Mouse (Mus musculus) limb, embryonic 13.5 days (tissue): ENCODE results near the gene Ensa. TPM values are rescaled to one million over a fixed set of nuclear protein-coding genes. Genes with fewer than 3 reads are reported as not detected.
"Not testable (repeated sequence)": the region's sequence is repeated elsewhere in the genome, so short reads cannot be mapped to it uniquely, and the experiment has no call there.

Source experiments
- ATAC-seq: fragments of 200-750 bp; cut with Nextera tagmentation; 2 replicates; pipeline ENCODE4 v1.8.0; 2017; ENCODE audit warnings: low read depth, moderate number of reproducible peaks, moderate TSS enrichment; ENCODE audit not compliant: low FRiP score
- H3K27ac ChIP-seq: fragments of 300-500 bp; sonication (generic); 2 replicates; pipeline ENCODE4 v1.5.1; 2015; ENCODE audit warnings: inconsistent platforms, mild to moderate bottlenecking, moderate library complexity
- H3K27me3 ChIP-seq: fragments of 300-500 bp; sonication (generic); 2 replicates; pipeline ENCODE4 v1.6.1; 2015; ENCODE audit warnings: mild to moderate bottlenecking, inconsistent platforms
- H3K36me3 ChIP-seq: fragments of 300-500 bp; sonication (generic); 2 replicates; pipeline ENCODE4 v1.6.1; 2015; ENCODE audit warnings: inconsistent platforms, mild to moderate bottlenecking, moderate library complexity
- H3K4me1 ChIP-seq: fragments of 300-500 bp; sonication (generic); 2 replicates; pipeline ENCODE4 v1.6.1; 2015; ENCODE audit warnings: inconsistent platforms
- H3K4me2 ChIP-seq: fragments of 300-500 bp; sonication (generic); replicated peaks from 2 replicates; pipeline ENCODE4 v1.6.1; 2015; ENCODE audit warnings: inconsistent platforms, mild to moderate bottlenecking, moderate library complexity
- H3K4me3 ChIP-seq: fragments of 300-500 bp; sonication (generic); 2 replicates; pipeline ENCODE4 v1.5.1; 2015; ENCODE audit warnings: moderate library complexity, mild to moderate bottlenecking, inconsistent platforms
- H3K9ac ChIP-seq: fragments of 300-500 bp; sonication (generic); 2 replicates; pipeline ENCODE4 v1.6.1; 2015; ENCODE audit warnings: mild to moderate bottlenecking, inconsistent platforms
- H3K9me3 ChIP-seq: fragments of 300-500 bp; sonication (generic); 2 replicates; pipeline ENCODE4 v1.6.1; 2016; ENCODE audit warnings: inconsistent platforms
- WGBS: fragments of 180-500 bp; shearing (Covaris S2); methylation state at CpG from one replicate; pipeline ENCODE4 v1.1.7; 2015; 5-methylcytosine and 5-hydroxymethylcytosine counted together
- polyA plus RNA-seq: library from polyadenylated mRNA; unstranded; fragments of >200 nt; fragmentation: Nextera tagmentation; extraction: Ambion mirVana; gene quantifications from 2 replicates; pipeline ENCODE4 v1.2.1, GENCODE M21; 2015

Gene Ensa
- polyA plus RNA-seq, 1 experiment from 2014 or later, result 86.8 TPM

GRCm38 (mm10) chr3:95668026-95668425, 43.2 kb downstream of the Ensa start:
- no peaks in the 10 kb centered on the region for H3K27me3 ChIP-seq
- peak overlapping the region; percentile 66 for H3K27ac ChIP-seq
- peaks cover 56% of the 10 kb centered on the region for H3K36me3 ChIP-seq
- WGBS, result 43% methylated on average over 7 of the region's 7 CpGs
- H3K4me3 ChIP-seq, result no peak overlapping the region
- 0 out of 2 replicates have a peak, but pooled peaks have one; percentile 22 for ATAC-seq
- peaks cover 63% of the 10 kb centered on the region for H3K4me1 ChIP-seq
- H3K4me2 ChIP-seq, result peak overlapping the region; percentile 17
- H3K9me3 ChIP-seq, result no peaks in the 10 kb centered on the region
- no peak overlapping the region for H3K9ac ChIP-seq

- ATAC-seq, result no peak
- 83% methylated on average over 7 of the region's 7 CpGs for WGBS
Measured at GRCm38 (mm10) chr3:95668589-95669308, 44.0 kb downstream of the Ensa start.

DNA sequence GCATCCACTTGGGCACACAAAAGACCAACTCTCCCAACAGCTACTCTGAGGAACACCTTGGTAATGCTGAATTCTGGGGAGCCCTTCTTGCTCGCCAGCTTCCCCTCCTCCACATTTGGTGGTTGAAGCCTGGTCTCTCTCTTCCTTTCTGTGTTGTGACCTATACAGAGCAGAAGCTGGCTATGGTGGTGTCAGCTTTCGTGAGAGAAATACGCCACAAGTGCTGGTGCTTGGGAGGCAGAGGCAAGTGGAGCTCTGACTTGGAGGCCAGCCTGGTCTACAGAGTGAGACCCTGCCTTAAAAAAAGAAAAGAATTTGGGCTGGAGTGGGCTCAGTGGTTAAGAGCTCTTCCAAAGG, 44.5 kb downstream of the Ensa start:
- no peak overlapping the region for H3K4me3 ChIP-seq
- H3K9ac ChIP-seq, result no peak overlapping the region
- 83% methylated on average over 3 of the region's 3 CpGs for WGBS
- H3K4me2 ChIP-seq, result no peak overlapping the region
- H3K27me3 ChIP-seq, result no peaks in the 10 kb centered on the region
- no peak overlapping the region for H3K27ac ChIP-seq
- no peak for ATAC-seq
- H3K4me1 ChIP-seq, result peaks cover 64% of the 10 kb centered on the region
- peaks cover 43% of the 10 kb centered on the region for H3K36me3 ChIP-seq
- no peaks in the 10 kb centered on the region for H3K9me3 ChIP-seq

More at GRCm38 (mm10) chr3:95668589-95669308, 44.0 kb downstream of the Ensa start:
- no peak overlapping the region for H3K9ac ChIP-seq
- peaks cover 48% of the 10 kb centered on the region for H3K36me3 ChIP-seq
- no peak overlapping the region for H3K4me2 ChIP-seq
- H3K4me3 ChIP-seq, result no peak overlapping the region
- H3K4me1 ChIP-seq, result peaks cover 63% of the 10 kb centered on the region
- H3K27ac ChIP-seq, result peak overlapping the region; percentile 66; the same call in 1 of the 2 replicates
- no peaks in the 10 kb centered on the region for H3K27me3 ChIP-seq
- no peaks in the 10 kb centered on the region for H3K9me3 ChIP-seq

- WGBS, result 95% methylated on average over 3 of the region's 3 CpGs
- H3K4me2 ChIP-seq, H3K27ac ChIP-seq, H3K4me3 ChIP-seq, H3K27me3 ChIP-seq, ATAC-seq, H3K9me3 ChIP-seq, H3K9ac ChIP-seq: not testable (repeated sequence)
- H3K4me1 ChIP-seq, result peaks cover 69% of the 10 kb centered on the region
- H3K36me3 ChIP-seq, result peaks cover 32% of the 10 kb centered on the region
Measured at GRCm38 (mm10) chr3:95670419-95670818, 45.6 kb downstream of the Ensa start.

- Histone ChIP-seq H3K9me3 (no peaks in the 10 kb centered on the region), H3K9ac (no peak overlapping the region), H3K4me3 (no peak overlapping the region), H3K4me1 (peaks cover 71% of the 10 kb centered on the region), H3K27me3 (no peaks in the 10 kb centered on the region), H3K4me2 (no peak overlapping the region), H3K27ac (no peak overlapping the region), H3K36me3 (peaks cover 27% of the 10 kb centered on the region)
- WGBS, result 85% methylated on average over 5 of the region's 5 CpGs
- no peak for ATAC-seq
Measured at GRCm38 (mm10) chr3:95671201-95671600, 46.4 kb downstream of the Ensa start.

GRCm38 (mm10) chr3:95672461-95672860, 47.7 kb downstream of the Ensa start:
- Histone ChIP-seq H3K9ac (0 out of 2 replicates have a peak overlapping the region, but pooled peaks have one; percentile 55), H3K36me3 (peaks cover 35% of the 10 kb centered on the region), H3K27ac (peak overlapping the region; percentile 97), H3K4me1 (peaks cover 64% of the 10 kb centered on the region), H3K27me3 (no peaks in the 10 kb centered on the region), H3K9me3 (no peaks in the 10 kb centered on the region), H3K4me2 (peak overlapping the region; percentile 60), H3K4me3 (no peak overlapping the region)
- no peak for ATAC-seq
- WGBS, result 39% methylated on average over 3 of the region's 3 CpGs

- ATAC-seq, result no peak
- H3K4me2 ChIP-seq, result peak overlapping the region; percentile 60
- 19% methylated on average over 10 of the region's 10 CpGs for WGBS
- peaks cover 58% of the 10 kb centered on the region for H3K4me1 ChIP-seq
- no peaks in the 10 kb centered on the region for H3K9me3 ChIP-seq
- H3K4me3 ChIP-seq, result peak overlapping the region; percentile 23; the same call in 1 of the 2 replicates
- peak overlapping the region; percentile 97 for H3K27ac ChIP-seq
- H3K27me3 ChIP-seq, result no peaks in the 10 kb centered on the region
- H3K36me3 ChIP-seq, result peaks cover 39% of the 10 kb centered on the region
- H3K9ac ChIP-seq, result peak overlapping the region; percentile 55; the same call in 1 of the 2 replicates
Measured at GRCm38 (mm10) chr3:95672861-95673706, 48.3 kb downstream of the Ensa start.

DNA sequence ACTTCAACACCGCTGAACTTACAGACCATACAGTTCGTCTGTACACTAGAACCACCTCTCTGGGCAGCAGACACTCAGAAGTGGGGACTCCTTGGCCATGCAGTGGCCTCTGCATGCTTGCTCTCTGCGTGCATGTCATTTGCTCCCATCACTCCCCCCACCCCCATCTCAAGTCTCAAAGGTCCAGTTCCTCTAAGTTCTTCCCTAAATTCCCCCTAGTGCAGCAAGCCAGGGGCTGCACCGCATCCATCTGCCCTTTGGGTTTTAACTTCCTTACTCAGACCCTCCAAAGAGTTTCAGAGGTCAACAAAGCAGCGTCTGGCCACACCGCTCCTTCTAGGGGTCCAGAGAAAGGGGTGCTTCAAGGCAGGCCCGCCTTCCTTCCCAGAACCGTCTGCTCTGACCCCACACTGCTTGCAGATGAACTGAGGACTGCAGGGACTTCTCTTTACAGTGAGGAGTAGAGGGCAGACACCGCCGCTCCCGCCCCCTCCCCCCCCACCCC, 49.0 kb downstream of the Ensa start:
- peak; percentile 21; the same call in 1 of the 2 replicates for ATAC-seq
- Histone ChIP-seq H3K27ac (peak overlapping the region; percentile 97), H3K9me3 (no peaks in the 10 kb centered on the region), H3K27me3 (no peaks in the 10 kb centered on the region), H3K4me2 (peak overlapping the region; percentile 60), H3K4me1 (peaks cover 54% of the 10 kb centered on the region), H3K9ac (peak overlapping the region; percentile 55), H3K4me3 (peak overlapping the region; percentile 23), H3K36me3 (peaks cover 39% of the 10 kb centered on the region)
- WGBS, result 8% methylated on average over 11 of the region's 11 CpGs

GRCm38 (mm10) chr3:95674236-95674635, 49.4 kb downstream of the Ensa start:
- peaks cover 54% of the 10 kb centered on the region for H3K4me1 ChIP-seq

GRCm38 (mm10) chr3:95674812-95675211, 50.0 kb downstream of the Ensa start:
- Histone ChIP-seq H3K9ac (0 out of 2 replicates have a peak overlapping the region, but pooled peaks have one; percentile 25), H3K4me2 (peak overlapping the region; percentile 38), H3K9me3 (no peaks in the 10 kb centered on the region), H3K36me3 (peaks cover 30% of the 10 kb centered on the region), H3K27me3 (no peaks in the 10 kb centered on the region), H3K27ac (peak overlapping the region; percentile 97), H3K4me3 (no peak overlapping the region), H3K4me1 (peaks cover 54% of the 10 kb centered on the region)
- WGBS, result 8% methylated on average over 6 of the region's 6 CpGs
- 0 out of 2 replicates have a peak, but pooled peaks have one; percentile 5 for ATAC-seq

More at GRCm38 (mm10) chr3:95674236-95674635, 49.4 kb downstream of the Ensa start:
- Histone ChIP-seq H3K27me3 (no peaks in the 10 kb centered on the region), H3K27ac (peak overlapping the region; percentile 97), H3K36me3 (peaks cover 35% of the 10 kb centered on the region), H3K4me3 (no peak overlapping the region; the same call in 1 of the 2 replicates), H3K4me2 (peak overlapping the region; percentile 60), H3K9me3 (no peaks in the 10 kb centered on the region), H3K9ac (peak overlapping the region; percentile 55; the same call in 1 of the 2 replicates)
- 14% methylated on average over 2 of the region's 2 CpGs for WGBS
- peak; percentile 67 for ATAC-seq

- peak overlapping the region; percentile 38 for H3K4me2 ChIP-seq
- no peaks in the 10 kb centered on the region for H3K9me3 ChIP-seq
- peaks cover 30% of the 10 kb centered on the region for H3K36me3 ChIP-seq
- peak overlapping the region; percentile 25; the same call in 1 of the 2 replicates for H3K9ac ChIP-seq
- WGBS, result 16% methylated on average over 7 of the region's 8 CpGs
- H3K27ac ChIP-seq, result peak overlapping the region; percentile 97
- peaks cover 54% of the 10 kb centered on the region for H3K4me1 ChIP-seq
- ATAC-seq, result peak; percentile 52
- no peak overlapping the region for H3K4me3 ChIP-seq
- no peaks in the 10 kb centered on the region for H3K27me3 ChIP-seq
Measured at GRCm38 (mm10) chr3:95675301-95676092, 50.7 kb downstream of the Ensa start.
